Mouse (Mus musculus) MEL (cell line): Measurements from ENCODE around the gene Nepn. TPM values are rescaled to one million over a fixed set of nuclear protein-coding genes. Genes with fewer than 3 reads are reported as not detected.
A peak's percentile ranks its signal among the peaks of the same experiment; 100 is the strongest.

Source experiments
- DNase-seq: peaks from one replicate; pipeline ENCODE4 v3.0.0; 2011; ENCODE audit warnings: low read depth, low spot score
- H3K27ac ChIP-seq: 2 replicates; pipeline ENCODE4 v1.5.1; 2012; ENCODE audit warnings: low read depth, mild to moderate bottlenecking, control low read depth, low read length, moderate library complexity; ENCODE audit not compliant: control insufficient read depth
- H3K27me3 ChIP-seq, 2 experiments: fragments of 150-350 bp in 1 of 2; sonication (generic) in 1 of 2; 2 replicates each; pipeline ENCODE4 v1.6.1; 2012; ENCODE audit warnings: low read length in 2 of 2, mild to moderate bottlenecking in 2 of 2, improper control_type of control experiment in 1 of 2, moderate library complexity in 1 of 2; ENCODE audit not compliant: insufficient read depth in 2 of 2, control insufficient read depth in 1 of 2
- H3K36me3 ChIP-seq, 2 experiments: 2 replicates each; pipeline ENCODE4 v1.6.1; 2012 to 2014; ENCODE audit warnings: low read length in 2 of 2, improper control_type of control experiment in 1 of 2, inconsistent platforms in 1 of 2, mild to moderate bottlenecking in 1 of 2; ENCODE audit not compliant: insufficient read depth in 2 of 2, control insufficient read depth in 1 of 2
- H3K4me1 ChIP-seq, 2 experiments: fragments of 150-350 bp in 1 of 2; sonication (generic) in 1 of 2; 2 replicates each; pipeline ENCODE4 v1.6.1; 2012; ENCODE audit warnings: low read length in 2 of 2, improper control_type of control experiment in 1 of 2, mild to moderate bottlenecking in 1 of 2; ENCODE audit not compliant: insufficient read depth in 2 of 2, control insufficient read depth in 1 of 2
- H3K4me3 ChIP-seq, 2 experiments: fragments of 150-350 bp in 1 of 2; sonication (generic) in 1 of 2; 2 replicates each; pipeline ENCODE4 v1.5.1; 2012; ENCODE audit warnings: low read depth in 2 of 2, low read length in 2 of 2, mild to moderate bottlenecking in 2 of 2, moderate library complexity in 2 of 2, control low read depth in 1 of 2, improper control_type of control experiment in 1 of 2; ENCODE audit not compliant: control insufficient read depth in 1 of 2, insufficient read depth in 1 of 2
- H3K79me2 ChIP-seq: 2 replicates; pipeline ENCODE4 v1.6.1; 2012; ENCODE audit warnings: mild to moderate bottlenecking, low read length, moderate library complexity; ENCODE audit not compliant: control insufficient read depth, poor library complexity, insufficient read depth
- H3K9ac ChIP-seq: 2 replicates; pipeline ENCODE4 v1.6.1; 2012; ENCODE audit warnings: low read depth, mild to moderate bottlenecking, control low read depth, low read length, moderate library complexity; ENCODE audit not compliant: control insufficient read depth, poor library complexity, severe bottlenecking
- H3K9me3 ChIP-seq: fragments of 150-350 bp; sonication (generic); replicated peaks from 2 replicates; pipeline ENCODE4 v1.6.1; 2012; ENCODE audit warnings: mild to moderate bottlenecking, low read length, improper control_type of control experiment, moderate library complexity; ENCODE audit not compliant: insufficient read depth
- CTCF ChIP-seq, 3 experiments: IDR thresholded peaks in 2 of 3; conservative IDR thresholded peaks in 1 of 3; 2 replicates each; pipeline ENCODE4 v1.5.1; 2011 to 2012; ENCODE audit warnings: low read length in 3 of 3, low read depth in 2 of 3, mild to moderate bottlenecking in 2 of 3, improper control_type of control experiment in 1 of 3, inconsistent platforms in 1 of 3, mixed read lengths in 1 of 3, moderate library complexity in 1 of 3; ENCODE audit not compliant: control insufficient read depth in 1 of 3, insufficient read depth in 1 of 3, poor library complexity in 1 of 3, severe bottlenecking in 1 of 3
- E2F4 ChIP-seq: IDR thresholded peaks from 2 replicates; pipeline ENCODE4 v1.6.1; 2011; ENCODE audit warnings: low read depth, low read length, improper control_type of control experiment, borderline replicate concordance
- ELF1 ChIP-seq: IDR thresholded peaks from 2 replicates; pipeline ENCODE4 v1.6.1; 2014; ENCODE audit warnings: low read depth, mild to moderate bottlenecking, inconsistent platforms, low read length, improper control_type of control experiment, moderate library complexity
- GABPA ChIP-seq: IDR thresholded peaks from 2 replicates; pipeline ENCODE4 v1.6.1; 2012; ENCODE audit warnings: low read depth, mild to moderate bottlenecking, inconsistent platforms, low read length, improper control_type of control experiment, moderate library complexity
- GATA1 ChIP-seq: IDR thresholded peaks from 2 replicates; pipeline ENCODE4 v1.6.1; 2011; ENCODE audit warnings: low read depth, low read length, improper control_type of control experiment
- HCFC1 ChIP-seq: IDR thresholded peaks from 2 replicates; pipeline ENCODE4 v1.6.1; 2012; ENCODE audit warnings: low read depth, mild to moderate bottlenecking, inconsistent platforms, low read length, improper control_type of control experiment, moderate library complexity
- JUND ChIP-seq: IDR thresholded peaks from 2 replicates; pipeline ENCODE4 v1.6.1; 2011; ENCODE audit warnings: low read depth, mild to moderate bottlenecking, improper control_type of control experiment, low read length
- KAT2A ChIP-seq: conservative IDR thresholded peaks from 2 replicates; pipeline ENCODE4 v1.6.1; 2012; ENCODE audit warnings: low read depth, low read length, improper control_type of control experiment, inconsistent platforms
- MAZ ChIP-seq: IDR thresholded peaks from 2 replicates; pipeline ENCODE4 v1.6.1; 2012; ENCODE audit warnings: low read depth, mild to moderate bottlenecking, inconsistent platforms, low read length, improper control_type of control experiment
- MXI1 ChIP-seq: IDR thresholded peaks from 2 replicates; pipeline ENCODE4 v1.6.1; 2011; ENCODE audit warnings: mild to moderate bottlenecking, low read depth, low read length, improper control_type of control experiment
- NELFE ChIP-seq: IDR thresholded peaks from 2 replicates; pipeline ENCODE4 v1.6.1; 2011; ENCODE audit warnings: low read depth, low read length, improper control_type of control experiment
- NRF1 ChIP-seq: IDR thresholded peaks from 2 replicates; pipeline ENCODE4 v1.6.1; 2014; ENCODE audit warnings: low read depth, mild to moderate bottlenecking, inconsistent platforms, low read length, improper control_type of control experiment, moderate library complexity; ENCODE audit not compliant: poor library complexity, insufficient read depth, severe bottlenecking
- POLR2A ChIP-seq, 2 experiments: IDR thresholded peaks; 2 replicates each; pipeline ENCODE4 v1.6.1; 2011 to 2012; ENCODE audit warnings: low read length in 2 of 2, mild to moderate bottlenecking in 2 of 2, control low read depth in 1 of 2, improper control_type of control experiment in 1 of 2, low read depth in 1 of 2, moderate library complexity in 1 of 2; ENCODE audit not compliant: control insufficient read depth in 1 of 2, insufficient read depth in 1 of 2, poor library complexity in 1 of 2
- SIN3A ChIP-seq: IDR thresholded peaks from 2 replicates; pipeline ENCODE4 v1.6.1; 2012; ENCODE audit warnings: low read length, improper control_type of control experiment, inconsistent platforms
- SMC3 ChIP-seq: IDR thresholded peaks from 2 replicates; pipeline ENCODE4 v1.6.1; 2011; ENCODE audit warnings: low read depth, low read length, improper control_type of control experiment
- TBP ChIP-seq: IDR thresholded peaks from 2 replicates; pipeline ENCODE4 v1.8.0; 2011; ENCODE audit warnings: low read depth, low read length, improper control_type of control experiment
- TCF12 ChIP-seq: IDR thresholded peaks from 2 replicates; pipeline ENCODE4 v1.6.1; 2014; ENCODE audit warnings: low read depth, mild to moderate bottlenecking, inconsistent platforms, low read length, improper control_type of control experiment, moderate library complexity
- USF1 ChIP-seq: IDR thresholded peaks from 2 replicates; pipeline ENCODE4 v1.6.1; 2014; ENCODE audit warnings: low read depth, mild to moderate bottlenecking, inconsistent platforms, low read length, improper control_type of control experiment, moderate library complexity
- USF2 ChIP-seq, 2 experiments: IDR thresholded peaks; 2 replicates each; pipeline ENCODE4 v1.6.1; 2011 to 2012; ENCODE audit warnings: improper control_type of control experiment in 2 of 2, low read length in 2 of 2, borderline replicate concordance in 1 of 2, inconsistent platforms in 1 of 2, low read depth in 1 of 2, mild to moderate bottlenecking in 1 of 2; ENCODE audit not compliant: insufficient read depth in 1 of 2
- ZMIZ1 ChIP-seq: IDR thresholded peaks from 2 replicates; pipeline ENCODE4 v1.6.1; 2012; ENCODE audit warnings: low read depth, mild to moderate bottlenecking, inconsistent platforms, low read length, improper control_type of control experiment, moderate library complexity
- polyA plus RNA-seq, 2 experiments: library from polyadenylated mRNA; stranded (reverse) in 1 of 2; unstranded in 1 of 2; fragments of >175 nt in 1 of 2; fragments of >200 nt in 1 of 2; gene quantifications; 2 replicates each; pipeline versions ENCODE4 v1.2.1 to v1.2.4; 2012; ENCODE audit warnings: low replicate concordance in 2 of 2, low read depth in 1 of 2; ENCODE audit not compliant: insufficient read length in 2 of 2, insufficient read depth in 1 of 2, missing spikeins in 1 of 2
- total RNA-seq: library from RNA; depleted of rRNA; stranded (reverse); fragments of 300-350 nt; gene quantifications from 2 replicates; pipeline ENCODE4 v1.2.3, GENCODE M21; 2012

Nepn gene
- total and polyA plus RNA-seq, 3 experiments = 0.12 to 0.17 TPM; not detected in 1

- Histone ChIP-seq H3K9ac (peak overlapping the region; percentile 58), H3K4me3 (peak overlapping the region; percentile 27 to 82; a peak in 3 of 4 replicates), H3K36me3 (peaks cover 0 to 28% of the 10 kb centered on the region in 2 experiments; a peak in 3 of 4 replicates), H3K27ac (no peak overlapping the region), H3K79me2 (peaks cover 37% of the 10 kb centered on the region), H3K9me3 (no peaks in the 10 kb centered on the region), H3K4me1 (peaks cover 8 to 12% of the 10 kb centered on the region in 2 experiments), H3K27me3 (no peaks in the 10 kb centered on the region)
- no peak for DNase-seq
- TF ChIP-seq ZMIZ1 (no peak), GATA1 (peak; percentile 12; the same call in 1 of the 2 replicates), GABPA (no peak)
These were observed 27.7 kb downstream of the Nepn start for GRCm38 (mm10) chr10:52416458-52416857.

GRCm38 (mm10) chr10:52417299-52417997 lies 28.7 kb downstream of the Nepn start, which contains the start of gene Nus1:
Gene Nus1, plus strand, starts transcription at chr10:52417547.
- peaks cover 8 to 12% of the 10 kb centered on the region in 2 experiments for H3K4me1 ChIP-seq
- TF ChIP-seq NELFE = peak; percentile 49; the same call in 1 of the 2 replicates
- TF ChIP-seq CTCF (IDR thresholded peaks at IDR 0.05 in 2 of 3, conservative IDR thresholded peaks at IDR 0.05 in 1 of 3; ENCODE audit: control insufficient read depth in 1 of 3, insufficient read depth in 1 of 3, low read depth in 2 of 3, low read length in 3 of 3, poor library complexity in 1 of 3, severe bottlenecking in 1 of 3) = peak; percentile 68 to 93 (median 92)
- TF ChIP-seq NRF1 = no peak
- peak; percentile 61; the same call in 1 of the 2 replicates for TF ChIP-seq TBP
- TF ChIP-seq USF2 (IDR thresholded peaks at IDR 0.05; ENCODE audit: borderline replicate concordance in 1 of 2, insufficient read depth in 1 of 2, low read depth in 1 of 2, low read length in 2 of 2) = no peak
- peak; percentile 47; the same call in 1 of the 2 replicates for TF ChIP-seq ELF1
- 0 out of 2 replicates have a peak, but pooled peaks have one; percentile 2 for TF ChIP-seq MXI1
- no peak for TF ChIP-seq MAZ
- TF ChIP-seq GATA1 = 0 out of 2 replicates have a peak, but pooled peaks have one; percentile 22
- TF ChIP-seq E2F4 = no peak
- TF ChIP-seq POLR2A (IDR thresholded peaks at IDR 0.05; ENCODE audit: control insufficient read depth in 1 of 2, insufficient read depth in 1 of 2, low read depth in 1 of 2, low read length in 2 of 2, poor library complexity in 1 of 2) = peak; percentile 77 to 97; a peak in 3 of 4 replicates
- no peak; the same call in 1 of the 2 replicates for TF ChIP-seq KAT2A
- peak; percentile 61; the same call in 1 of the 2 replicates for TF ChIP-seq SIN3A
- TF ChIP-seq HCFC1 = peak; percentile 89
- peak; percentile 76 for TF ChIP-seq TCF12
- TF ChIP-seq USF1 = no peak
- TF ChIP-seq GABPA = peak; percentile 83; the same call in 1 of the 2 replicates
- TF ChIP-seq SMC3 = peak; percentile 37
- TF ChIP-seq JUND = no peak
- peak within 1 kb of the TSS; percentile 89 to 99 for H3K4me3 ChIP-seq
- peaks cover 46% of the 10 kb centered on the region for H3K79me2 ChIP-seq
- no peaks in the 10 kb centered on the region for H3K9me3 ChIP-seq
- peaks cover 0 to 28% of the 10 kb centered on the region in 2 experiments; a peak in 3 of 4 replicates for H3K36me3 ChIP-seq
- DNase-seq = peak; percentile 98
- peak within 1 kb of the TSS; percentile 85 for H3K9ac ChIP-seq
- no peaks in the 10 kb centered on the region for H3K27me3 ChIP-seq
- peak within 1 kb of the TSS; percentile 62 for H3K27ac ChIP-seq
